Mouse (Mus musculus) cerebellum, adult 2 months (tissue): ENCODE measurements around the gene Foxk1. TPM values are rescaled to one million over a fixed set of nuclear protein-coding genes. Genes with fewer than 3 reads are reported as not detected.

Source experiments
- DNase-seq, 2 experiments: peaks; one replicate each; pipeline ENCODE4 v3.0.0; 2021
- H3K27ac ChIP-seq: fragments of 200-500 bp; 2 replicates; pipeline ENCODE4 v1.5.1; 2012; ENCODE audit warnings: low read length, control low read depth, inconsistent platforms; ENCODE audit not compliant: insufficient read depth
- H3K27me3 ChIP-seq: fragments of 200-500 bp; 2 replicates; pipeline ENCODE4 v1.6.1; 2012; ENCODE audit warnings: inconsistent platforms, mild to moderate bottlenecking, low read length, moderate library complexity; ENCODE audit not compliant: control insufficient read depth, insufficient read depth
- H3K4me1 ChIP-seq: fragments of 200-500 bp; 2 replicates; pipeline ENCODE4 v1.6.1; 2011; ENCODE audit warnings: low read length; ENCODE audit not compliant: control insufficient read depth, insufficient read depth
- H3K4me3 ChIP-seq: fragments of 200-500 bp; replicated peaks from 2 replicates; pipeline ENCODE3; 2011; ENCODE audit warnings: mild to moderate bottlenecking, low read depth, low read length, control low read depth; ENCODE audit not compliant: insufficient read depth
- CTCF ChIP-seq: fragments of 200-500 bp; IDR thresholded peaks from 2 replicates; pipeline ENCODE4 v1.5.1; 2011; ENCODE audit warnings: low read depth, mild to moderate bottlenecking, control low read depth, low read length, moderate library complexity, borderline replicate concordance; ENCODE audit not compliant: insufficient read depth
- POLR2A ChIP-seq: fragments of 200-500 bp; IDR thresholded peaks from 2 replicates; pipeline ENCODE4 v1.6.1; 2011; ENCODE audit warnings: low read length, control low read depth, borderline replicate concordance; ENCODE audit not compliant: insufficient read depth
- WGBS: fragments of 180-500 bp; shearing (Covaris S2); methylation state at CpG from one replicate; pipeline ENCODE4 v1.1.7; 2018; 5-methylcytosine and 5-hydroxymethylcytosine counted together
- polyA plus RNA-seq: library from polyadenylated mRNA; depleted of rRNA; stranded (reverse); fragments of >200 nt; gene quantifications from 2 replicates; pipeline ENCODE4 v1.2.3, GENCODE M21; 2012; rRNA removed

Foxk1 gene
- 14.2 and 15.4 TPM in 2 replicates for polyA plus RNA-seq

DNA sequence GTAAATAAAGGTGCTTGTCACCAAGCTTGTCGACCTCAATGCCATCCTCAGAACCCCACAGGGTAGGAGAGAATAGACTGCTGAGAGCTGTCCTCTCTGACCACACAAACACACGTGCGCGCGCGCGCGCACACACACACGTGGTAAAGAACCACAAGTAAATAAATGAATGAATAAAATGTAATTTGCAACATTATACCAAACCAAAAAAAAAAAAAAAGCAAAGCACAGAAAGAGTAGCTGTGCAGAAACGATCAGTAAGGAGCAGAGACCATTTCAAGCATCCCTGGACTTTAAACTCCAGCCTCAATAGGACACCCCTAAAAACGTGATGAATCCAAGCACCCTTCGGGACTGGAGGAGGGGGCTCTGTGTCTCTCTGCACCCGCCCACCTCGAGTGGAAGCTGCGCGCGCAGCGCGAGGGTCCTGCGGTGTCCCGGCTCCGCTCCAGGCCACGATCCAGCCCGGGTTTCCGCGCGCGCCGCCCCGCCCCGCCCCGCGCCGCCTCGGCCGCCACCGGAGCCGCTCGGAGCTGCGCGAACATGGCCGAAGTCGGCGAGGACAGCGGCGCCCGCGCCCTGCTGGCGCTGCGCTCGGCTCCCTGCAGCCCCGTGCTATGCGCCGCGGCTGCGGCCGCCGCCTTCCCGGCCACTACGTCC lies at the start of gene Foxk1:
Foxk1 (plus strand) TSS at position 517 of the 660 bp plus-strand sequence.
- peak; percentile 63; the same call in 1 of the 2 replicates for TF ChIP-seq POLR2A
- no peak for TF ChIP-seq CTCF
- 1% methylated on average over 60 of the region's 60 CpGs for WGBS

DNA sequence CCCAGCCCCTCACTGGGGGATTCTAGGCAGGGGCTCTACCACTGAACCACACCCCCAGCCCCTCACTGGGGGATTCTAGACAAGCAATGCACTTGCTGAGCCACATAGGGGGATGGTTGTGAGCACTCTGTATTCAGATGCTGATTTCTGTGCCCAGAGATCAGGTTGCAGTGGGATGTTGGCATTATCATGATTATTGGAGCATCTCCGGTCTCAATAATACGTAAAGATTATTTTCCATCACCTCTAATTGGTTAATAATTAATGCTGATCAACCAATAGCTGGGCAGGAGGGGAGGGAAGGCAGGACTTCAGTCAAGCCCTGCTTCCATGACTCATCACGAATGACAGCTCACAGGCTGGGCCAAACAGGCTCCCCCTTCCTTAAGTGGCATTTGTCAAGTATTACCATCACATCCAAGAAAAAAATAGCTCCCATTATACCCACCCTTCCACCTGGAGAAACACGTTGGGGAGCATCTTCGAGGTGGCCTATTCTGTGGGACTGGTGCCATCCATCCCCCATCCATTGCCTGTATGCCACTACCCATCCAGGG lies 48.9 kb upstream of the Foxk1 start:
- H3K4me1 ChIP-seq, result no peaks in the 10 kb centered on the region
- no peak overlapping the region for H3K27ac ChIP-seq
- no peak overlapping the region for H3K4me3 ChIP-seq
- no peak for DNase-seq
- H3K27me3 ChIP-seq, result no peaks in the 10 kb centered on the region
- 91% methylated on average over 5 of the region's 5 CpGs for WGBS
- no peak for TF ChIP-seq CTCF
- TF ChIP-seq POLR2A, result no peak

More for the DNA sequence above, at the start of gene Foxk1:
- Histone ChIP-seq H3K27me3 (no peaks in the 10 kb centered on the region), H3K4me1 (peaks cover 15% of the 10 kb centered on the region), H3K27ac (peak within 1 kb of the TSS; percentile 74), H3K4me3 (peak within 1 kb of the TSS; percentile 74)
- peak; percentile 92 to 97 for DNase-seq

DNA sequence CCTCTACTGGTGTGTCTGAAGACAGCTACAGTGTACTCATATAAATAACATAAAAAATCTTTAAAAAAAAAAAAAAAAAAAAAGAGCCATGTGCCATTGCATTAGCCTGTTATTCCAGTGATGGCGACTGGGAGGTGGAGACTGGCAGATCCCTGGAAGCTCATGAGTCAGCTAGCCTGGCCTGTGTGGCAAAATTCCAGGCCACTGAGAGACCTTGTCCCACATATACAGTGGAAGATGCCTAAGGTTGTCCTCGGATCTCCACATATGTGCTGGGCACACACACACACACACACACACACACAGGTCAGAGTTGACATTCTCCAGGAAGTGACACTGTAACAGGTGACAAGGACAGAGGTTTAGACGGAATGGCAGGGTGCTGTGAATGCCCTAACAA lies 46.2 kb upstream of the Foxk1 start:
- no peak for DNase-seq
- no peaks in the 10 kb centered on the region for H3K27me3 ChIP-seq
- no peaks in the 10 kb centered on the region for H3K4me1 ChIP-seq
- TF ChIP-seq CTCF (no peak), POLR2A (no peak)
- 75% methylated on average over 3 of the region's 3 CpGs for WGBS
- H3K4me3 ChIP-seq, result no peak overlapping the region
- H3K27ac ChIP-seq, result no peak overlapping the region

GRCm38 (mm10) chr5:142361166-142361565 lies 40.1 kb upstream of the Foxk1 start:
- Histone ChIP-seq H3K27me3 (no peaks in the 10 kb centered on the region), H3K4me3 (no peak overlapping the region), H3K4me1 (0 out of 2 replicates have a peak, but pooled peaks cover 3% of the 10 kb centered on the region), H3K27ac (no peak overlapping the region)
- WGBS, result 44% methylated on average over 5 of the region's 5 CpGs
- TF ChIP-seq POLR2A, result no peak
- no peak for TF ChIP-seq CTCF
- no peak for DNase-seq

DNA sequence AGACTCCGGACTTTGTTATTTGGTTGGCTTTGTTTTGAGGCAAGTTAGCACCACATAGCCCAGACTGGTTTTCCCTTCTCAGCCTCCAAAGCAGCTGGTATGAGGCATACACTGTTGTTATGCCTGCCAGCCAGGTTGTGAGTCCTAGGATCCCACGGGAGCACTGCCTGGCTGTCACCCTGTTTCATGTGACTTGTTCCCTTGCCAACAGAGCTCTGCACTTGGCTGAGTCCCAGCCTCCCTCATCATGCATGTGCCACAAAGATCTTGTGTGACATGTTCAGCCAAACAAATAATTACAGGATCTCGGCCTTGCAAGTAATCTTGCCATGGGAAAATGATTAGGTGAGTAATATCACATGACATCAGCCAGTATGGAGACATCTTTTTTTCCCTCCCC lies 38.4 kb upstream of the Foxk1 start:
- peak; percentile 27 to 48 for DNase-seq
- no peak overlapping the region for H3K27ac ChIP-seq
- TF ChIP-seq POLR2A (no peak), CTCF (no peak)
- H3K4me1 ChIP-seq, result peaks cover 7% of the 10 kb centered on the region
- 25% methylated on average over 3 of the region's 3 CpGs for WGBS
- H3K27me3 ChIP-seq, result no peaks in the 10 kb centered on the region
- no peak overlapping the region for H3K4me3 ChIP-seq

GRCm38 (mm10) chr5:142364095-142364494 lies 37.2 kb upstream of the Foxk1 start:
- WGBS, result 55% methylated on average over 5 of the region's 5 CpGs
- H3K27ac ChIP-seq, result no peak overlapping the region
- peaks cover 7% of the 10 kb centered on the region for H3K4me1 ChIP-seq
- no peak for DNase-seq
- no peak overlapping the region for H3K4me3 ChIP-seq
- TF ChIP-seq CTCF (no peak), POLR2A (no peak)
- no peaks in the 10 kb centered on the region for H3K27me3 ChIP-seq

- TF ChIP-seq POLR2A (peak; percentile 97), CTCF (peak; percentile 80)
- H3K4me1 ChIP-seq, result peaks cover 7% of the 10 kb centered on the region
- WGBS, result under 1% methylated on average over 78 of the region's 83 CpGs
- peak; percentile 97 to 100 for DNase-seq
- peak overlapping the region; percentile 44 for H3K27ac ChIP-seq
- peak overlapping the region; percentile 89 for H3K4me3 ChIP-seq
- H3K27me3 ChIP-seq, result no peaks in the 10 kb centered on the region
Observed at GRCm38 (mm10) chr5:142367085-142368081, 33.9 kb upstream of the Foxk1 start.
